Mouse (Mus musculus) liver, adult (tissue): Measurements from ENCODE around the gene Asna1.

ENCODE experiments used
- GATA4 ChIP-seq: IDR thresholded peaks from 2 replicates; pipeline ENCODE4 v1.6.1; 2014; ENCODE audit warnings: mild to moderate bottlenecking, low read length; ENCODE audit not compliant: insufficient replicate concordance

The Asna1 gene

DNA sequence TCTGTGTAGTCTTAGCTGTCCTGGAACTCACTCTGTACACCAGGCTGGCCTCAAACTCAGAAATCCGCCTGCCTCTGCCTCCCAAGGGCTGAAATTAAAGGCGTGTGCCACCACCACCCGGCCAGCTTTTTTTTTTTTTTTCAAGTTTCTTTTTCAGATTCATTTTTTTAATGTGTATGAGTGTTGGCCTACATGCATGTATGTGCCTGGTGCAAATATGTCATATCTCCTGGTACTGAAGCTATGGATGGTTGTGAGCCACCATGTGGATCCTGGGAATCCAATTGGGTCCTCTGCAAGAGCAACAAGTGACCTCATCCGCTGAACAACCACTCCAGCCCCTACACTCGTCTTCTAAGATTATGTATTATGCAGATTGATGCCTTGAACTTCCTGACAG, 37.7 kb downstream of the Asna1 start:
- no peak for TF ChIP-seq GATA4

DNA sequence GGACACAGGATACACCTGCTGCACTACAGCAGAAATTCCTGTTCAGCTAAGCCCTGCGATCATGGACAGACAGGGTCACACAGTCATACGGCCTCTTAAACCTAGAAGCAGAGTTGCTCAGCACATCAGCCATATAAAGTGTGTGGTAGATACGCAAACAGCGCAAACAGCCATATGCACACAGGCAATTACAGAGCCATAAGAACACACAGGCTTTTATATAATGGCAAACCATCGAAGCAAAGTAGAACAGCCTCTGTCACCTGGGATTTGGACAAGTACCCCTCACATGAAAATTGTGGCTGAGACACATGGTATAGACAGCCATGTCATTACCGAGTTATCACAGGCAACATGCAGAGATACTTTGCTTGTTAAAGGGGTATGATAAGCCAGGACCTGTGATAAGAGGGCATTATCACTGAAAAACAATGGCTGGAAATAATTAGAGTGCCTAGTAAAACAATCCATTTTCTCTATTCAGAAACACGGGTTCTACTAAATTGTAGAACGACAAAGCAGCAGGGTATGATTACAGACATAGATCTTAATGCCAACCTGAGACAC, 38.6 kb downstream of the Asna1 start:
- no peak for TF ChIP-seq GATA4

DNA sequence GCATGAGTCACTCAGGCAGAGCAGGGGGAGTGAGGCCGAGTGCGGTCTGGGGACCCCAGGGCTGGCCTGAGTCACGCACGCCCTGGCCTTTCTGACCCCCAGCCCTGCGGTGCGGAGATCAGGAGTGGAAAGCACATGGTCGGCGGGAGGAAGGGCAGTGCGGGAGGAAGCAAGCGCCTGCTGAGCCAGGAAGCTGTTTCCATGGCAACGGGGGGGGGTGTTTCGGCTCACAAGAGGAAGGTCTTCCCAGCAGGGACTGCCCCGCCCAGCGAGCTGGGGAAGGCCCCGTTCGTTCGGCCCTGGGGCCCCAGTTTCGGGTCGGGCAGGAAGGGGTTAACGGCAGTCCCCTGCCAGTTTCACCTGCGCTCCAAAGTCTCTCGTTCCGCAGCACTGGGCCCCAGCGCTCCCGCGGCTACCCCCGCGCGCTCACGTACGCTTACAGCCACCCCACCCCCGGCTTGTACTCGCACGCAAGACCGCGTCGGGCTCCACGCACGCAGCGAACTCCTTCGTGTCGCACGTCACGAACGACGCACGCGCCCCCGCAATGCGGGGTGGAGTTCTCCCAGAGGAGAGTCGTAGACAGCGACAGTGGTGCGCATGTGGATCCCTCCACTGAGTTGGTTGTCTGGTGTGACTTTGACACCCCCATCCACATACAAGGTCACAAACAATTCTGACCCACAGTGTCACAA, 39.2 kb downstream of the Asna1 start:
- no peak for TF ChIP-seq GATA4

DNA sequence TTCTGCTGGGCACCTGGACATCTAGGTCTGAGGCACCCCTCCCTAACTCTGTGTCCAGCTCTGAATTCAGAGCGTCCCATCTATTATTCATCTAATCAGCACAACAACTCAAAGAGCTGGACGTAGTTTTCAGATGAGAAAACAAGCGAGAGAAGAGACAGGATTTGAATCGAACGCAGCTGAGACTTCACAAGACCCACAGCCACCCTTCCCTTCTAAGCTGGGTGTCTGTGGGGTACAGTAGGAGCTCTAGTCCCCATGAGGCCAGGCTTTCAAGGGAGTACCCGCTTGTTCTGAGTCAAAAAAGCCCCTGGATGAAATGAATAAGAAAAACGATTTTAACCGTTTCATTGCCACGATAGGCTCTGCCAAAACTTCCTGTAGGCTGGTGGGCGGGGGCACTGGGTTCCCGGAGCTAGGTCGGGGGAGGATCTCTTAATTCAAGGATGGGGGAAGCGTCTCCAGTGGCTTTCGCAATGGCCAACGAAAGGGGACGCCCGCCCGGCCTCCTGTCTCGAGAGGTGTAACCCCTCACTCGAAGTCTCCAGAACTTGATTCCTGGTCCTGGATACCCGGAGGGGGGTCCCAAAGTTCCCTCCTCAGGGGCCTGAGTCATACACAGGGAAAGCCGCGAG, 39.9 kb downstream of the Asna1 start:
- no peak for TF ChIP-seq GATA4

DNA sequence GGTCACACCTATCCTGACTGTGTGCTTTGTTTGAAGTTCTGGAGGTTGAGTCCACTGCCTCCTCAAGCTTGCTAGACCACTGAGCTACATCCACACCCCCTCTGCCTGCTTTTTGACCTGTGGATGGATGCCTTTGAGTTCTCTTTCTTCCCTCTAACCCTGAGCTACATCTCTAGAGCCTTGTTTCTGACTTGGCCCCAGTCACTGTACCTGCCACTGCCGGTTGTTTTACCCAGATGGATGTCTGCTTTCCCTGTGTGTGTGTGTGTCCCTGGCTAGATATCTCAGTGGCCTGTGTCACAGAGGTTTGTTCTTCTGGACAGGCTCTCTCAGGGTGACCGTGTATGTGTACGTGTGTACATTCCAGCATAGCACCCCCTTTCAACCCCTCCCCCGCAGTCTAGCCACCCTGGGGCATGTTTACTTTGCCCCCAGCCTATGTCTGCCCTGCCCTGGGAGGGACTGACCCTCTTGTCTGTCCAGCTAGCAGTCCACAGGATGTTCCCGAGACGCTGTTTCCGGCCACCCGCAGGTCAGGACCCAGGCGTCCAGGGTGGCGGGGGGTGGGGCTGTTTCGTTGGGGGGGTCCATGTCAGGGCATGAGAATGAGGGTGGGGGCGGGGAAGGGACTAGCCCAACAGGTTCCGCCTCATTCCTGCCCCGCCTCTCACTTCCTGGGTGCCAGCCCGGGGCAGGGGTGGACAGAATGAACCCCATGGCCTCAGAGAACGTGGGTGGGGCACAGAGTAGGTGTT, 40.6 kb downstream of the Asna1 start:
- no peak for TF ChIP-seq GATA4

DNA sequence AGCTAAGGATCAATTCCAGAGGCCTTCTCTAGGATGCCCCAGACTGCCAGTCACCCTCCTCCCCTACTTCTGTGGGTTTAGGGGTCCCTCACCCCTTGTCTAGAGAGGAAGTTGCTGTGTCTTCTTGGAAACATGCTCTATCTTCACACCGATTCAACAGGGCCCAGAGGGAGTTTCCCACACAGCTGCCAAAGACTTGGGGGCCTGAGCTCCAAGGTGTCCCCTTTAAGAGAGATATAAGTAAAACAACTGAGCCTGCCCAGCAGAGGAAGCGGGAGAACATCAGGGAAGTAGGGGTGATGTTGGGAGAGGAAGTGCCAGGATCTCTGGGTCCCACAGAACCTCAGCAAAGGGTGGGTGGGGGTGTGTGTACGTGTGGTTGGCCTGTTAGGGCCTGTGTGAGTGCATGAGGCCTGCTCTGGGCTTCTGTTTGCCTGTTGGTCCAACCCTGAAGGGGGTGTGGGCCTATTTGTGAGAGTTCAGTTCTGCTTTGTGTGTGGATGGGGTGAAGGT, 42.5 kb downstream of the Asna1 start:
- no peak for TF ChIP-seq GATA4

DNA sequence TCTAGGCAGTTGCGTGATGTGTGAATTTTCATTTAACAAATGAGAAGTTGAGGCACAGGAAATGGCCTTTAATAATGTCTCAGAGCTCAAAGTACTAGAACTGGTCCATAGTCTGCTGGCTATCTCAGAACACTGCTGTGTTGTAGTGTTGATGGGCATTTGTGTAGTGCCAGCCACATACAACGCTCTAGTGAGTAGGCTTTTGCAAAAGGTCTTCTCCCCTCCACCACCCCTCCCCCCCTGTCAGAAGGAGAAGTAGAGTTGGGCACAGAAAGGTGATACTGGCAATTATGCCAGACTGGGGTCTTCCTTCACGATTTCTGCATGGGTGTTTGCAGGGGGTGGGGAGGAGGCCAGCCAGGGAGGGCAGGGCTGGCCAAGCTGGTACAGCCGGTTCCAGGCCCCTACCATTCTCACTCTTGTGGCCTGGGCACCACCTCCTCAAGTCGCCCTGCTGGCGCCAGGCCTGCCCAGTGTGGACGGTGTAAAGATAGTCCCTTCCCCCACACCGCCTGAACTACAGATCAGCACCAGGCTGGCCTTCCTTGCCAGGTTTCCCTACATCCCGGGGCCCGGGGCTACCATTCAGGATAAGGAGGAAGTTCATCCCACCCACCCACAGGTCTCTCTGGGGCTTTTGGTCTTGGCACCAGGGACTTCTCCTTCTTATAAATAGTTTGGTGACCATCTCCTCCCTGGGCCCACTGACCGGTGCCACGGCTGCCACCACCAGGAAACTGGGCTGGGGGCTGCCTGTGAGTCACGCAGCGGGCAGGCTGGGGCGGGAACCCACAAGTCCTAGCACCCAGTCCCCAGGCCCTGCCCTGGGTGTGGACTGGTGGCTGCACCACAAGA, 43.2 kb downstream of the Asna1 start:
- no peak for TF ChIP-seq GATA4

DNA sequence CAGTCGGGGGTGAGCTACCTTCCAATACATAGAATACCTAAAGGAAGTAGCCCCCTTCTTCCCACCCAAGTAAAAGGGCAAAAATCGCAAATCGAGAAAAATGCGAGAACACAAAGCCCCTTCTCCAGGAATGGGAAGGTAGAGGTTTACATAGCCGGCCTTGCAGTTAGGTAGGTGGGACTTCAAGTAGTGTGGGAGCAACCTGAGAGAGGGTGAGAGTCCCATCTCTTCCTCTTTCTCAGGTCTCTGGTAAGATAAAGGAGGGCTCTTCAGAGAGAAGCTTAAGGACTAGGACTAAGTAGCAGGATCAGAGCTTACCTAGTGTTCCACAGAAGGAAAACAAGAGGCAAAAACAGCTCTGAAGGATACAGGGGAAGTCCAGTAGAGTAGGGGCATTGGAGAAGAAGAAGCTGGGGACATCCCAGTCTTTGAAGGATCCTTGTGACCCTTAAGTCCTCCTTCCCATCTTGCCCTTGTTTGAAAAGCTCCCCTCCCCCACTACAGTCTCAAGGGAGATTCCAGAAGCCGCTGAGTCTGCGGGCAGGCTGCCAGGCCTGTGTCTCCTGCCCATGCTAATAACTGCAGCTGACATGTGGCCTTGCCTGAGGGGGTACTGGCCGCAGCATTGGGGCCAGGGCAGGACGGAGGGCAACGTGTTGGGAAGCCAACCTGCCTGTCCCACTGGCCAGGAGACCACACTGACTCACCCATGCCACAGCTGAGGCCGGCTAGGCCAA, 44.3 kb downstream of the Asna1 start:
- no peak for TF ChIP-seq GATA4

DNA sequence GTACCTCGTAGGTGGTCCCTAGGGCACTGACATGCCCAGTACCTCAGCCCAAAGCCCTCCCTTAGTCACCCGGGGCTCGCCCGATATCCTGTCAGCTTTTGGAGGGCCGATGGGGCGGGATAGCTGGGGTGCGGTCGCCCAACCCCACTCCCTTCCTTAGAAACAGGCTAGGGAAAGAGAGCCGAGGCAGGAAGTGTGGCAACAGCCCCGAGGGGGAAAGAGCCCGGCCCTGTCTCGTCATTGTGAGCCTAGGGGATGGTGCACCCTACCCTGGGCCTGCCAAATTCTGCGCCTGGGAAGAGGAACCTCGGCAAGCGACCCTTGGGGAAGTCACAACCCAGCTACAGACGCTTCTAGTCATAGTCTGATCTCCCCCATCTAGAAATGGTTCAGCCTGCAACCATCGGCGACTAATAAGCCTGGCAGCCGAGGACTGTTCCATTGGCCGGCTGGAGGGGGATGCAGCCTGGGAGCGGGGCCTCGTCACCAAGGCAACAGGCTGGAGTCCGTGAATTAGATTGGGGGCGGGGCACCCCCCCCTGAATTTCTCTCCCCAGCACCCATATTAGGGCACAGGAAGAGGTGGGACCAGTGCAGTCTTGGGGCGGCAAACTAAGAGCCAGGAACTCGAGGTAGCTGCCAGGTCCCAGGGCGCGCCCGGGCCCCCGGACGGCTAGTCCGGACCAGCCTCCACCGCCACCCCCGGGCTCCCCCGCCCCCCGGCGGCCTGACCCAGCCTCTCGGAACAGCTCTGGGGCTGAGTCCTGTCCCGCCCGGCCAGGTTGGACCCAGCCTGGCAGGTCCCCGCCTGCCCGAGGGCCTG, 45.3 kb downstream of the Asna1 start:
- no peak; the same call in 1 of the 2 replicates for TF ChIP-seq GATA4

DNA sequence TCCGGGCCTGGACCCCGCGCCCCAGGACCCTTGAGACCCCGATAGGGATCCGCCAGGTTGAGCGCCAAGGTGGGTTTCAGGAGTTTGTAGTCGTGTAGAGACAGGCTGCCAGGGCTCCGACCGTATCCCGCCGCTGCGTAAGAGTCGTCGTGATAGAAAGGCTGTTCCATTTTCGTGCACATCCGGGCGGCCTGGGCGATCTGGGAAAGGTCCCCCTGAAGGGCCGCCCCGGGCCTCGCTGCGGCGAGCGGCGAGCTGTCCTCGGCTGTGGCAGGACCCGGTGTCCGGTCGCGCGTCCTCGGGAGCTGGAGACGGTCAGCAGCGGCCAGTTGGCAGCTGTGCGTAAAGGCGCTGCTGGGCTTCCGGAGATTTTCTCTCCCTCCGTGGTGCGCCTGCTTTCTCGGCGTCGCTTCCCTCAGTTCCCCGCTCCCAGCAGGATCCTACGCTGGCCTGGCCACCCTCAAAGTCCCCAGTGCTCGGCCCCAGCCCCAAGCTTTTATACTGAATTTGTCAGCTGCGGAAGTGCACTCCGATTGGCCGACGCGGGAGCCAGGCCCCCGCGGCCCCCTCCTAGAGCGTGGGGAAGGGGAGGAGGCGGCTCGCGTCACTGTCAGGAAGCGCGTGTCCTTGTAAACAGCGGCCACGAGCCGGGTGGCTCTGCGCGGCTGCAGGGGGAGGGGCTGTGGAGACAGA, 46.7 kb downstream of the Asna1 start, which contains the start of gene Junb:
Junb (minus strand) TSS at position 471 of the 693 bp plus-strand sequence.
- no peak for TF ChIP-seq GATA4

DNA sequence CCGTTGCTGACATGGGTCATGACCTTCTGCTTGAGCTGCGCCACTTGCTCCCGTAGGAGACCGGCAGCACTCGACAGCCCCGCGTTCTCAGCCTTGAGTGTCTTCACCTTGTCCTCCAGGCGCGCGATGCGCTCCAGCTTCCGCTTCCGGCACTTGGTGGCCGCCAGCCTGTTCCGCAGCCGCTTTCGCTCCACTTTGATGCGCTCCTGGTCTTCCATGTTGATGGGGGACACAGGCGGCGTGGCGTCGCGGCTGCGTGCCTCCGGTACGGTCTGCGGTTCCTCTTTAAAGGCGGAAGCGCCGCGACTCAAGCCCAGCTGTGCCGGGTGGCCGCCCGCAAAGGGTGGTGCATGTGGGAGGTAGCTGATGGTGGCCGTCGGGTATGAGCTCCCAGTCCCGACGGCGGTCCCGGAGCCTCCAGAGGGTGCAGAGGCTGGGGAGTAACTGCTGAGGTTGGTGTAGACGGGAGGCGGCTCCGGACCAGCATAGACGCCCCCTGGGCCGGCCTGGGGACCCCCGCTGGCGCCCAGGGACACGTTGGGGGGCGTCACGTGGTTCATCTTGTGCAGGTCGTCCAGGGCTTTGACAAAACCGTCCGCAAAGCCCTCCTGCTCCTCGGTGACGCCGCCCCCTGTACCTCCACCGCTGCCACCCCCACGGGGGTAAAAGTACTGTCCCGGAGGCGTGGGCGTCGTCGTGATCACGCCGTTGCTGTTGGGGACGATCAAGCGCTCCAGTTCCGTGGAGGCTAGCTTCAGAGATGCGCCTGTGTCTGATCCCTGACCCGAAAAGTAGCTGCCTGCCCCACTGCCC, 47.4 kb downstream of the Asna1 start:
- no peak for TF ChIP-seq GATA4
